Mouse (Mus musculus): Measurements from ENCODE around the gene Trub1. TPM values are rescaled to one million over a fixed set of nuclear protein-coding genes. Genes with fewer than 3 reads are reported as not detected.

The Trub1 gene
- total and polyA plus RNA-seq, 2 experiments: 5.7 to 12.7 TPM

GRCm38 (mm10) chr19:57509758-57510319, 57.1 kb downstream of the Trub1 start:
- Histone ChIP-seq H3K4me3 (ENCODE audit: insufficient read depth, low read depth, low read length) (no peak overlapping the region), H3K4me1 (ENCODE audit: control insufficient read depth, insufficient read depth, low read length) (no peaks in the 10 kb centered on the region), H3K36me3 (ENCODE audit: control insufficient read depth, insufficient read depth, low read length) (no peaks in the 10 kb centered on the region), H3K27me3 (ENCODE audit: control insufficient read depth, insufficient read depth, low read length) (no peaks in the 10 kb centered on the region), H3K9ac (ENCODE audit: low read depth, low read length) (no peak overlapping the region), H3K79me2 (ENCODE audit: control insufficient read depth, insufficient read depth, low read length) (no peaks in the 10 kb centered on the region), H3K27ac (replicated peaks; ENCODE audit: insufficient read depth, low read depth, low read length) (no peak overlapping the region)
- TF ChIP-seq POLR2A (IDR thresholded peaks at IDR 0.05; ENCODE audit: extremely low read depth, insufficient read depth, low read length) (no peak), CTCF (IDR thresholded peaks at IDR 0.05; ENCODE audit: low read depth, low read length) (no peak)
- 67% methylated on average over 14 of the region's 14 CpGs for WGBS
- DNase-seq (ENCODE audit: extremely low read depth, low read depth, low spot score): peak; percentile 22

GRCm38 (mm10) chr19:57510836-57511235, 58.1 kb downstream of the Trub1 start:
- Histone ChIP-seq H3K79me2 (ENCODE audit: control insufficient read depth, insufficient read depth, low read length) (no peaks in the 10 kb centered on the region), H3K9ac (ENCODE audit: low read depth, low read length) (no peak overlapping the region), H3K36me3 (ENCODE audit: control insufficient read depth, insufficient read depth, low read length) (no peaks in the 10 kb centered on the region), H3K27ac (replicated peaks; ENCODE audit: insufficient read depth, low read depth, low read length) (no peak overlapping the region), H3K27me3 (ENCODE audit: control insufficient read depth, insufficient read depth, low read length) (no peaks in the 10 kb centered on the region), H3K4me3 (ENCODE audit: insufficient read depth, low read depth, low read length) (no peak overlapping the region), H3K4me1 (ENCODE audit: control insufficient read depth, insufficient read depth, low read length) (no peaks in the 10 kb centered on the region)
- WGBS: 93% methylated on average over 11 of the region's 11 CpGs
- no peak for TF ChIP-seq CTCF (IDR thresholded peaks at IDR 0.05; ENCODE audit: low read depth, low read length)
- TF ChIP-seq POLR2A (IDR thresholded peaks at IDR 0.05; ENCODE audit: extremely low read depth, insufficient read depth, low read length): no peak
- no peak for DNase-seq (ENCODE audit: extremely low read depth, low read depth, low spot score)

GRCm38 (mm10) chr19:57513123-57513522, 60.4 kb downstream of the Trub1 start:
- Histone ChIP-seq H3K27ac (replicated peaks; ENCODE audit: insufficient read depth, low read depth, low read length) (no peak overlapping the region), H3K4me1 (ENCODE audit: control insufficient read depth, insufficient read depth, low read length) (no peaks in the 10 kb centered on the region), H3K4me3 (ENCODE audit: insufficient read depth, low read depth, low read length) (no peak overlapping the region), H3K36me3 (ENCODE audit: control insufficient read depth, insufficient read depth, low read length) (no peaks in the 10 kb centered on the region), H3K9ac (ENCODE audit: low read depth, low read length) (no peak overlapping the region), H3K79me2 (ENCODE audit: control insufficient read depth, insufficient read depth, low read length) (no peaks in the 10 kb centered on the region), H3K27me3 (ENCODE audit: control insufficient read depth, insufficient read depth, low read length) (no peaks in the 10 kb centered on the region)
- whole genome bisulfite sequencing: 87% methylated on average over 9 of the region's 9 CpGs
- DNase-seq (ENCODE audit: extremely low read depth, low read depth, low spot score): no peak
- TF ChIP-seq CTCF (IDR thresholded peaks at IDR 0.05; ENCODE audit: low read depth, low read length): no peak
- no peak for TF ChIP-seq POLR2A (IDR thresholded peaks at IDR 0.05; ENCODE audit: extremely low read depth, insufficient read depth, low read length)

GRCm38 (mm10) chr19:57521721-57522120, 69.0 kb downstream of the Trub1 start:
- no peaks in the 10 kb centered on the region for H3K27me3 ChIP-seq (ENCODE audit: control insufficient read depth, insufficient read depth, low read length)
- DNase-seq (ENCODE audit: extremely low read depth, low read depth, low spot score): no peak
- TF ChIP-seq CTCF (IDR thresholded peaks at IDR 0.05; ENCODE audit: low read depth, low read length): no peak
- no peak for TF ChIP-seq POLR2A (IDR thresholded peaks at IDR 0.05; ENCODE audit: extremely low read depth, insufficient read depth, low read length)
- no peak overlapping the region for H3K4me3 ChIP-seq (ENCODE audit: insufficient read depth, low read depth, low read length)
- no peak overlapping the region for H3K9ac ChIP-seq (ENCODE audit: low read depth, low read length)
- H3K36me3 ChIP-seq (ENCODE audit: control insufficient read depth, insufficient read depth, low read length): no peaks in the 10 kb centered on the region
- no peak overlapping the region for H3K27ac ChIP-seq (replicated peaks; ENCODE audit: insufficient read depth, low read depth, low read length)
- no peaks in the 10 kb centered on the region for H3K4me1 ChIP-seq (ENCODE audit: control insufficient read depth, insufficient read depth, low read length)
- no peaks in the 10 kb centered on the region for H3K79me2 ChIP-seq (ENCODE audit: control insufficient read depth, insufficient read depth, low read length)

- Histone ChIP-seq H3K27me3 (ENCODE audit: control insufficient read depth, insufficient read depth, low read length) (no peaks in the 10 kb centered on the region), H3K4me3 (ENCODE audit: insufficient read depth, low read depth, low read length) (no peak overlapping the region), H3K79me2 (ENCODE audit: control insufficient read depth, insufficient read depth, low read length) (no peaks in the 10 kb centered on the region), H3K36me3 (ENCODE audit: control insufficient read depth, insufficient read depth, low read length) (no peaks in the 10 kb centered on the region), H3K27ac (replicated peaks; ENCODE audit: insufficient read depth, low read depth, low read length) (no peak overlapping the region), H3K4me1 (ENCODE audit: control insufficient read depth, insufficient read depth, low read length) (no peaks in the 10 kb centered on the region), H3K9ac (ENCODE audit: low read depth, low read length) (no peak overlapping the region)
- TF ChIP-seq POLR2A (IDR thresholded peaks at IDR 0.05; ENCODE audit: extremely low read depth, insufficient read depth, low read length) (no peak), CTCF (IDR thresholded peaks at IDR 0.05; ENCODE audit: low read depth, low read length) (no peak)
- DNase-seq (ENCODE audit: extremely low read depth, low read depth, low spot score): no peak
- 88% methylated on average over 17 of the region's 17 CpGs for WGBS
Observed at GRCm38 (mm10) chr19:57523363-57523762, 70.7 kb downstream of the Trub1 start.

GRCm38 (mm10) chr19:57525693-57526092, 73.0 kb downstream of the Trub1 start:
- Histone ChIP-seq H3K27me3 (ENCODE audit: control insufficient read depth, insufficient read depth, low read length) (no peaks in the 10 kb centered on the region), H3K27ac (replicated peaks; ENCODE audit: insufficient read depth, low read depth, low read length) (no peak overlapping the region), H3K9ac (ENCODE audit: low read depth, low read length) (no peak overlapping the region), H3K36me3 (ENCODE audit: control insufficient read depth, insufficient read depth, low read length) (no peaks in the 10 kb centered on the region), H3K4me3 (ENCODE audit: insufficient read depth, low read depth, low read length) (no peak overlapping the region), H3K79me2 (ENCODE audit: control insufficient read depth, insufficient read depth, low read length) (no peaks in the 10 kb centered on the region), H3K4me1 (ENCODE audit: control insufficient read depth, insufficient read depth, low read length) (no peaks in the 10 kb centered on the region)
- 79% methylated on average over 2 of the region's 2 CpGs for WGBS
- DNase-seq (ENCODE audit: extremely low read depth, low read depth, low spot score): no peak
- TF ChIP-seq CTCF (IDR thresholded peaks at IDR 0.05; ENCODE audit: low read depth, low read length): no peak
- TF ChIP-seq POLR2A (IDR thresholded peaks at IDR 0.05; ENCODE audit: extremely low read depth, insufficient read depth, low read length): no peak
